Mouse (Mus musculus) heart, adult 2 months (tissue): Measurements from ENCODE around the gene Elk4.

Experiments
- CTCF ChIP-seq: fragments of 200-600 bp; IDR thresholded peaks from 2 replicates; pipeline ENCODE4 v1.8.1; 2022; ENCODE audit warnings: antibody characterized with exemption, mild to moderate bottlenecking, moderate library complexity
- EP300 ChIP-seq: fragments of 200-500 bp; IDR thresholded peaks from 2 replicates; pipeline ENCODE4 v1.6.1; 2011; ENCODE audit warnings: low read depth, low read length, control low read depth; ENCODE audit not compliant: insufficient read depth

DNA sequence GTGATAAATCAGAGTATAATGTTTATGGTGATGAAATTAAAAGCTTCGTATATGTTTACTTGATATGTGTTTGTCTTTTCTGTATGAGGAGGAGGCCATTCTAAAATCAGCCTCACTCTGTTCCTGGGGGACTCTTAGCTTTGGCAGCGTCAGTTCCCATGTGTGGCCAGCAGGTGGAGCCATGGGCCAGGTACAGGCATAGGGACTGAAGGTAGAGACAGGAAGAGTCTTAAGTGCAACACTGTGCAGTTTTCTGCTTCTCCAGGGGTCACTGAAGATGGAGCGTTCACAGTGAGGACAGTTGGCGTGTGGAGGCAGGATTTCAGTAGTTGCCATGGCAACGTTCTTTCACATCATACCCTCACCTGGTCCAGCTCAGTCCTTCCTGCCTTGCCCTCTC lies 24.5 kb upstream of the Elk4 start:
- TF ChIP-seq CTCF, result no peak; the same call in 1 of the 2 replicates
- peak; percentile 58; the same call in 1 of the 2 replicates for TF ChIP-seq EP300
